Mouse (Mus musculus) ES-E14 (cell line): ENCODE data around the gene Riok2. TPM values are rescaled to one million over a fixed set of nuclear protein-coding genes. Genes with fewer than 3 reads are reported as not detected.

Experiments used
- DNase-seq: peaks from one replicate; pipeline ENCODE4 v3.0.0-alpha.2; 2013; ENCODE audit warnings: low read depth, low spot score
- H3K27ac ChIP-seq: 2 replicates; pipeline ENCODE4 v1.5.1; 2012; ENCODE audit warnings: low read depth, mild to moderate bottlenecking, low read length, moderate library complexity, mixed read lengths; ENCODE audit not compliant: poor library complexity, insufficient read depth, severe bottlenecking
- H3K36me3 ChIP-seq: 2 replicates; pipeline ENCODE4 v1.6.1; 2012; ENCODE audit warnings: mild to moderate bottlenecking, low read length, moderate library complexity, mixed read lengths; ENCODE audit not compliant: control insufficient read depth, poor library complexity, insufficient read depth, severe bottlenecking
- H3K4me1 ChIP-seq, 2 experiments: fragments of 150-350 bp in 1 of 2; sonication (generic) in 1 of 2; 2 replicates each; pipeline ENCODE4 v1.6.1; 2012; ENCODE audit warnings: low read length in 2 of 2, mild to moderate bottlenecking in 1 of 2, mixed read lengths in 1 of 2; ENCODE audit not compliant: control insufficient read depth in 2 of 2, insufficient read depth in 2 of 2, poor library complexity in 1 of 2
- H3K4me3 ChIP-seq, 2 experiments: fragments of 150-350 bp in 1 of 2; sonication (generic) in 1 of 2; 2 replicates each; pipeline ENCODE4 v1.5.1; 2012; ENCODE audit warnings: low read length in 2 of 2, low read depth in 1 of 2, mild to moderate bottlenecking in 1 of 2, mixed read lengths in 1 of 2; ENCODE audit not compliant: insufficient read depth in 1 of 2, poor library complexity in 1 of 2, severe bottlenecking in 1 of 2
- H3K9ac ChIP-seq: 2 replicates; pipeline ENCODE4 v1.6.1; 2012; ENCODE audit warnings: low read depth, mild to moderate bottlenecking, low read length, mixed read lengths; ENCODE audit not compliant: poor library complexity, insufficient read depth, severe bottlenecking
- H3K9me3 ChIP-seq: fragments of 150-350 bp; sonication (generic); 2 replicates; pipeline ENCODE4 v1.6.1; 2012; ENCODE audit warnings: low read depth, mild to moderate bottlenecking, low read length; ENCODE audit not compliant: control insufficient read depth, insufficient read depth
- CHD2 ChIP-seq: IDR thresholded peaks from 2 replicates; pipeline ENCODE4 v1.6.1; 2014; ENCODE audit warnings: mild to moderate bottlenecking, low read depth, low read length, inconsistent platforms
- HCFC1 ChIP-seq: IDR thresholded peaks from 2 replicates; pipeline ENCODE4 v1.6.1; 2012; ENCODE audit warnings: low read length, inconsistent platforms, borderline replicate concordance; ENCODE audit not compliant: insufficient read depth
- MAFK ChIP-seq: IDR thresholded peaks from 2 replicates; pipeline ENCODE4 v1.6.1; 2014; ENCODE audit warnings: mild to moderate bottlenecking, low read depth, low read length, inconsistent platforms; ENCODE audit not compliant: insufficient read depth
- ZC3H11A ChIP-seq: IDR thresholded peaks from 2 replicates; pipeline ENCODE4 v1.6.1; 2012; ENCODE audit warnings: low read depth, mild to moderate bottlenecking, inconsistent platforms, low read length, borderline replicate concordance
- ZNF384 ChIP-seq: IDR thresholded peaks from 2 replicates; pipeline ENCODE4 v1.6.1; 2012; ENCODE audit warnings: low read depth, low read length, inconsistent platforms
- in situ Hi-C, 2 experiments: fragments of 600-800 bp; cut with MboI; formaldehyde crosslinking; loops; one replicate each; pipeline ENCODE4 v1.15.1; 2025; ENCODE audit warnings: low sequenced_read_pairs in 2 of 2, inconsistent platforms in 1 of 2; ENCODE audit not compliant: unreplicated experiment in 2 of 2
- total RNA-seq: library from RNA; depleted of rRNA; stranded (reverse); fragments of 300-350 nt; gene quantifications from 2 replicates; pipeline ENCODE4 v1.2.3, GENCODE M21; 2012

Riok2 gene
- total RNA-seq, 1 experiment: 60.6 TPM

DNA sequence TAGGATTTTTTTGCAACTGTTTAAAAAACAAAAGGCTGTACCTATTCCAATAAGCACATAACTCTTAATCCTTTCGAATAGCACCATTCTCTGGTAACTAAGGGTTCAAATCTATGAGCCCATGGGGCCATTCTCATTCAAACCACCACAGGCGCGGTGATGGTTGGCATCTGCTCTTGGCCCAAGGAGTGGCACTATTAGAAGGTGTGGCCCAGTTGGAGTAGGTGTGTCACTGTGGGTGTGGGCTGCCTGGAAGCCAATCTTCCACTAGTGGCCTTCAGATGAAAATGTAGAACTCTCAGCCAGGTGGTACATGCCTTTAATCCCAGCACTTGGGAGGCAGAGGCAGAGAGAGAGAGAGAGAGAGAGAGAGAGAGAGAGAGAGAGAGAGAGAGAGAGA is 40.1 kb downstream of the Riok2 start:
- no peak for DNase-seq
- in situ Hi-C loops: no loop called here
- H3K9ac ChIP-seq: no peak overlapping the region
- peaks cover 0 to 5% of the 10 kb centered on the region in 2 experiments; a peak in 2 of 4 replicates for H3K4me1 ChIP-seq
- TF ChIP-seq ZNF384 (no peak), CHD2 (no peak), HCFC1 (no peak), MAFK (no peak), ZC3H11A (no peak)
- H3K36me3 ChIP-seq: no peaks in the 10 kb centered on the region
- H3K4me3 ChIP-seq: no peak overlapping the region
- H3K9me3 ChIP-seq: no peaks in the 10 kb centered on the region
- H3K27ac ChIP-seq: no peak overlapping the region

DNA sequence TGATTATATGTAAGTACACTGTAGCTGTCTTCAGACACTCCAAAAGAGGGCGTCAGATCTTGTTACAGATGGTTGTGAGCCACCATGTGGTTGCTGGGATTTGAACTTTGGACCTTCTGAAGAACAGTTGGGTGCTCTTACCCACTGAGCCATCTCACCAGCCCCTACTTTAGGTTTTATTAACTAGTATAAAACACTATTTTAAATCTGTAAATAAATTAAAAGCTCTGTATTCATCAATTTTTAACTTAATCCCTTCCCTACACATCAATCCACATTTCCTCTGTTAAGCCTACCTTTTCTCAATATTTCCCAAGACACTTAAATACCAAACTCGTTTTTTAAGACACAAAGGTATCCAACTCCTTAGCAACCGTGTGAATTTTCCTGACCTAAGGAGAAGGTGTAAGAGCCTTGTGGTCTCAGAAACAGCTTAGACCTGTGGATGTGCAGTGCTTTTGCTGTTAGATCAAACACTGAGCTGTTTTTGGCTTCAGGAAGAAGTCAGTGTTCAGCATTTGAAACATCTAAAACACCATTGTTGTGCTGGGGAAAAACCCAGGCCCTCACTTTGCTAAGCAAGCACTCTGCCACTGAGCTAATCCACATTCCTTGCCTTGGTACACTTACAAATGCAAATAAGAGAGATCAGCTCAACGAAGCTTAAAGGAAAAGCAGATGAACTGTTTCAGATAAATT is 50.6 kb downstream of the Riok2 start:
- Histone ChIP-seq H3K27ac (peak overlapping the region; percentile 49; the same call in 1 of the 2 replicates), H3K9ac (no peak overlapping the region), H3K4me1 (peaks cover 2 to 5% of the 10 kb centered on the region in 2 experiments; a peak in 3 of 4 replicates), H3K4me3 (no peak overlapping the region), H3K9me3 (no peaks in the 10 kb centered on the region), H3K36me3 (no peaks in the 10 kb centered on the region)
- no peak for DNase-seq
- no peak for TF ChIP-seq CHD2
- no peak for TF ChIP-seq ZNF384
- TF ChIP-seq ZC3H11A: no peak
- TF ChIP-seq MAFK: no peak
- no peak for TF ChIP-seq HCFC1
- in situ Hi-C loops: no loop called here

DNA sequence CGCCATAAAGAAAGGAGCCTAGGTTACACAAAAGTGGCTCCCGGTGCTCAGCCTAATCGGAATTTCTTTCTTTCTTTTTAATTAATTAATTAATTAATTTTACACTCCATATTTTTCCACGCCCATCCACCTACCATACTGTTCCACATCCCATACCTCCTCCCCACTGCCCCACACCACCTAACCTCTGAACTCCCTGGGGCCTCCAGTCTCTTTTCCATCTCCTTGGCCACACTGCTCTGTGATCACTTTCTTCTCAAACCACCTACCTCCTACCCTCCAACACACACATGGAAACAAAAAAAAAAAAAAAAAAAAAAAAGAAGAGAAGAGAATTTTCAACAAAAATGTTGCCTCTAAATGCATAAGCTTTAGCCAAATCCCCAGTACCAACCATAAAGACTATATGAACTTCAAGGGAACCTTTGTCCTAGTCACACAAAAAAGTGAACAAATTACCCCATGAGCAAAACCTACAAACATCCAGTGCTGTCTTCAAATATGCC is 51.3 kb downstream of the Riok2 start:
- Histone ChIP-seq H3K9me3 (no peaks in the 10 kb centered on the region), H3K4me1 (peaks cover 2 to 5% of the 10 kb centered on the region in 2 experiments; a peak in 3 of 4 replicates), H3K4me3 (no peak overlapping the region), H3K36me3 (no peaks in the 10 kb centered on the region), H3K9ac (no peak overlapping the region), H3K27ac (peak overlapping the region; percentile 49; the same call in 1 of the 2 replicates)
- TF ChIP-seq ZNF384 (peak; percentile 21; the same call in 1 of the 2 replicates), HCFC1 (no peak)
- no peak for DNase-seq
- in situ Hi-C loops: no loop called here

DNA sequence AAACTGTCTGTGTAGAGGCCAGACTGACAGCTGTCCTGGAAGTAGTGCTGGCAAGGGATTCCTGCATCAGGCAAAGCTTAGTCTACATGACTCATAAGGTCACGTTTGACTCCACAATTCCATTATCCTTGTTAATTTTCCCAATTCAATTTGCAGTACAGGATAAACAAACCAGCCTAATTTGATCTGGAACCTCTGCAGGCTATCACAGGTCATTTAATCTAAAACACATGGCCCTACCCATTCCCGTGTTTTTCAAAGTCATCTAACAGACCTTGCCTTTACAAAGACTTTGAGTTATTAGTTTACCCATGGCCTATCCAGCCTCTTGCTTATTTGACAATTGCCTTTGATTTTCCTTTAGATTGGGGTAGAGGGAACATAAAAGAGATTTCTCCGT is 51.8 kb downstream of the Riok2 start:
- no peak for DNase-seq
- Histone ChIP-seq H3K9ac (no peak overlapping the region), H3K36me3 (no peaks in the 10 kb centered on the region), H3K27ac (no peak overlapping the region), H3K4me1 (peaks cover 2 to 5% of the 10 kb centered on the region in 2 experiments; a peak in 3 of 4 replicates), H3K9me3 (no peaks in the 10 kb centered on the region), H3K4me3 (no peak overlapping the region)
- no peak for TF ChIP-seq ZC3H11A
- TF ChIP-seq ZNF384: no peak
- no peak for TF ChIP-seq MAFK
- TF ChIP-seq HCFC1: no peak
- TF ChIP-seq CHD2: no peak
- in situ Hi-C loops: no loop called here

DNA sequence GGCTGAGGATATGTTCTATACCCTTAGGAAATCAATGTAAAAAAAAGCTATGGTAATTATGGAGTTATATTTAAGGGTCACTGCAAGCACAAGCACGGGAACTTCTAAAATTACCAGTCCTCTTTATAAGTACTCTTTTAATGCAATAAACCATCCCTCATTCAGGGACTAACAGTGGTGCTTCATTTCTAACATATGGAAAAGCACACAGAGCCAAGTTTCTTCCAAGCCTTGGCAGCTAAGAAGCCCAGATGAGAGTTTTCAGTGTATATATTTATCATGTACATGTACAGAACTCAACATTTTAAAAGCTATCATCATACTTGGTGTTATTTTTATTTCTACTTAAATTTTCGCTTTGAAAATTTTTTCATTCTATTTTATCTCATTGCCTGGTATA is 54.8 kb downstream of the Riok2 start:
- Histone ChIP-seq H3K9ac (no peak overlapping the region), H3K4me1 (peaks cover 2 to 5% of the 10 kb centered on the region in 2 experiments; a peak in 3 of 4 replicates), H3K36me3 (no peaks in the 10 kb centered on the region), H3K9me3 (no peaks in the 10 kb centered on the region), H3K27ac (no peak overlapping the region), H3K4me3 (no peak overlapping the region)
- no peak for DNase-seq
- in situ Hi-C loops: no loop called here
- no peak for TF ChIP-seq HCFC1
- TF ChIP-seq MAFK: no peak
- no peak for TF ChIP-seq ZNF384
- no peak for TF ChIP-seq CHD2
- no peak for TF ChIP-seq ZC3H11A
